8 mouse cellular contexts compared by ENCODE assay signal in the genomic region with DNA sequence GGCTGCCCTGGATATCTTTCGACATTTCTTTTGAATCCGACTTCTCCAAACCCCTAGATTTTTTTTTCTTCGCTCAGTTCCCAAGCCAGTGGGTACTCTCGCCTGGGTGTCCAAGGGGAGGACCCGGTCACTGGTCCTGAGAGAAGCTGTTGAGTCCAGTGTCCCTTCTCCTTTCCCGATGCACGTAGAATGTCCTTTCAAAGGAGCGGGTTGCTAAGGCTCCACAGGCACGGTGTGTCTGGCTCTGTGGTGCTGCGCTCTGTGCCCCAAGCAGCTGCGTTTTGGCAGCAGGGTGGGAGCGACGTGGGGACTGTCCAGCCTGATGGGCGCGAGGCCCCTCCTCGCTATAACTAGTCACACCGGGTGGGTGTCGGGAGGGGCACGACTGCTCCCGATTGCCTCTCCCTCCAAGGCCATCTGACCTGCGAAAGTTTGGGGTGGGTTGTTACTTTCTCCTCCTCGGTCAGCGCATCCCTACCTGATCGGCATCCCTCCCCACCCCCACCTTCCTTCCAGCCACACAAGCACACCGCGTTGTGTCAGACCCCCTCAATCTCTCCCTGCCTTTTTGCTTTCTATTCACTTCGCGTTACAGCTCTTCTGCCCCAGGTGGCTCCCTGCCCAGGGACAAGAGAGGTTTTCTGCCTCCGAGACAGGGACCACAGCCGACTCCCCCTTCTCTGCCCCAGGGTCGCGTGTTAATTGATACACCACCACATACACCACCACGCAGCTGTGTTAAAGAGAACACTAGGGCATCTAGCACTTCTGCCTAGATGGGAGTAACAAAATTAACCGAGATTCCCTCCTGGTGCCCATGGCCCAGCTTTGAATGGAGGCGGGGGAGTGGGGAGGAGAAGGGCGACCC. TPM values are rescaled to one million over a fixed set of nuclear protein-coding genes. Genes with fewer than 3 reads are reported as not detected.
A peak's percentile ranks its signal among the peaks of the same experiment; 100 is the strongest.
DNase-seq lines count a peak whose midpoint lies in the region; ATAC-seq and TF ChIP-seq lines count a peak whose summit lies in the region.

No protein-coding gene starts in this region.

- peaks cover 2% of the 10 kb centered on the region; the same call in 1 of the 2 replicates for H3K27me3 ChIP-seq in thymus, adult 2 months (ENCODE audit: control insufficient read depth, insufficient read depth, low read length)
- peaks cover 19% of the 10 kb centered on the region for H3K27me3 ChIP-seq in hindbrain, embryonic 12.5 days
- 0 out of 2 replicates have a peak, but pooled peaks cover 2% of the 10 kb centered on the region for H3K27me3 ChIP-seq in lung, embryonic 16.5 days (ENCODE audit: control insufficient read depth, insufficient read depth, low read depth, low read length)
- no peaks in the 10 kb centered on the region for H3K27me3 ChIP-seq in stomach, embryonic 15.5 days (replicated peaks)

- no peak overlapping the region for H3K27ac ChIP-seq in thymus, adult 2 months (ENCODE audit: control insufficient read depth, insufficient read depth, low read length)
- peak overlapping the region; percentile 81 for H3K27ac ChIP-seq in hindbrain, embryonic 12.5 days
- H3K27ac ChIP-seq in lung, embryonic 16.5 days (ENCODE audit: low read length), result peak overlapping the region; percentile 39
- peak overlapping the region; percentile 66; the same call in 1 of the 2 replicates for H3K27ac ChIP-seq in stomach, embryonic 15.5 days

- peak; percentile 57 for ATAC-seq in hindbrain, embryonic 12.5 days (ENCODE audit: low FRiP score)
- ATAC-seq in lung, embryonic 16.5 days (ENCODE audit: low read depth), result peak; percentile 50
- no peak for ATAC-seq in stomach, embryonic 15.5 days (ENCODE audit: insufficient read depth, low FRiP score, low read depth)

- H3K9me3 ChIP-seq in hindbrain, embryonic 12.5 days (replicated peaks), result no peaks in the 10 kb centered on the region
- no peaks in the 10 kb centered on the region for H3K9me3 ChIP-seq in lung, embryonic 16.5 days (ENCODE audit: control insufficient read depth, low read length)
- no peaks in the 10 kb centered on the region for H3K9me3 ChIP-seq in stomach, embryonic 15.5 days

- peak; percentile 38 to 43 for DNase-seq in cerebellum, postnatal 14 days
- DNase-seq in cerebellum, adult 11-12 months, result no peak
- no peak for DNase-seq in thymus, adult 2 months
- no peak for DNase-seq in thymus, postnatal 36 days
- no peak for DNase-seq in thymus, adult 18-20 months

- H3K9ac ChIP-seq in hindbrain, embryonic 12.5 days, result peak overlapping the region; percentile 74
- H3K9ac ChIP-seq in lung, embryonic 16.5 days (ENCODE audit: low read length), result peak overlapping the region; percentile 77
- peak overlapping the region; percentile 65 for H3K9ac ChIP-seq in stomach, embryonic 15.5 days

- TF ChIP-seq POLR2A in thymus, adult 2 months (IDR thresholded peaks at IDR 0.05; ENCODE audit: control insufficient read depth, extremely low read depth, insufficient read depth, low read length, poor library complexity), result no peak

- WGBS in thymus, adult 2 months, result 6% methylated on average over 36 of the region's 36 CpGs
- under 1% methylated on average over 36 of the region's 36 CpGs for WGBS in hindbrain, embryonic 12.5 days
- 7% methylated on average over 36 of the region's 36 CpGs for WGBS in lung, embryonic 16.5 days
- 8% methylated on average over 36 of the region's 36 CpGs for WGBS in stomach, embryonic 15.5 days

- H3K36me3 ChIP-seq in thymus, adult 2 months (ENCODE audit: control insufficient read depth, insufficient read depth, low read length), result no peaks in the 10 kb centered on the region
- no peaks in the 10 kb centered on the region for H3K36me3 ChIP-seq in hindbrain, embryonic 12.5 days
- H3K36me3 ChIP-seq in lung, embryonic 16.5 days (ENCODE audit: control insufficient read depth, insufficient read depth, low read length), result no peaks in the 10 kb centered on the region
- H3K36me3 ChIP-seq in stomach, embryonic 15.5 days, result no peaks in the 10 kb centered on the region

- peak overlapping the region; percentile 93 for H3K4me2 ChIP-seq in hindbrain, embryonic 12.5 days (replicated peaks)
- peak overlapping the region; percentile 96 for H3K4me2 ChIP-seq in lung, embryonic 16.5 days (ENCODE audit: low read depth, low read length)
- H3K4me2 ChIP-seq in stomach, embryonic 15.5 days, result peak overlapping the region; percentile 96

- no peak for TF ChIP-seq CTCF in thymus, adult 2 months (IDR thresholded peaks at IDR 0.05; ENCODE audit: borderline replicate concordance, control insufficient read depth, extremely low read depth, insufficient read depth, low read length, poor library complexity)

- no peaks in the 10 kb centered on the region for H3K4me1 ChIP-seq in thymus, adult 2 months (replicated peaks; ENCODE audit: control insufficient read depth, insufficient read depth, low read length)
- H3K4me1 ChIP-seq in hindbrain, embryonic 12.5 days, result peaks cover 20% of the 10 kb centered on the region
- H3K4me1 ChIP-seq in lung, embryonic 16.5 days (replicated peaks; ENCODE audit: control insufficient read depth, insufficient read depth, low read length), result peaks cover 3% of the 10 kb centered on the region; the same call in 1 of the 2 replicates
- 0 out of 2 replicates have a peak, but pooled peaks cover 6% of the 10 kb centered on the region for H3K4me1 ChIP-seq in stomach, embryonic 15.5 days

- H3K4me3 ChIP-seq in thymus, adult 2 months (ENCODE audit: control insufficient read depth, insufficient read depth, low read length), result 0 out of 2 replicates have a peak overlapping the region, but pooled peaks have one; percentile 2
- peak overlapping the region; percentile 71 for H3K4me3 ChIP-seq in hindbrain, embryonic 12.5 days
- H3K4me3 ChIP-seq in lung, embryonic 16.5 days (ENCODE audit: low read length), result peak overlapping the region; percentile 78
- peak overlapping the region; percentile 76 for H3K4me3 ChIP-seq in stomach, embryonic 15.5 days (replicated peaks)

RNA-seq across cellular contexts. Expression of gene Samd5, which starts 0.8 kb away (rescaled TPM):
- polyA plus RNA-seq in thymus, adult 2 months (2012; rRNA removed), result 1.3 TPM in 2 replicates
- polyA plus RNA-seq in hindbrain, embryonic 12.5 days (2016; fragmentation: Nextera tagmentation; extraction: Ambion mirVana), result 6.6 and 7.0 TPM in 2 replicates
- 7.6 and 8.9 TPM in 2 replicates for polyA plus RNA-seq in lung, embryonic 16.5 days (2015; fragmentation: Nextera tagmentation; extraction: Ambion mirVana)
- polyA plus RNA-seq in stomach, embryonic 15.5 days (2015; fragmentation: Nextera tagmentation; extraction: Ambion mirVana), result 8.1 and 8.4 TPM in 2 replicates

Comparison
In these comparisons a context has a peak if more than half of its experiments do, and no peak if none do; other contexts are left out.
1. DNase-seq: peak in cerebellum, postnatal 14 days (2 of 2); none in cerebellum, adult 11-12 months (single experiment), thymus, adult 2 months (single experiment), thymus, postnatal 36 days (0 of 2) and thymus, adult 18-20 months (0 of 2).
2. H3K4me3 ChIP-seq: peak in every context shown above with its lines; median percentile 78 in lung, embryonic 16.5 days; 76 in stomach, embryonic 15.5 days; 71 in hindbrain, embryonic 12.5 days; 2 in thymus, adult 2 months.
3. Peak in every context shown above with its lines, with median percentiles within 50 percentile points of each other: H3K4me2 ChIP-seq and H3K9ac ChIP-seq.